Mouse (Mus musculus) heart, postnatal 4 days (tissue): ENCODE measurements at regions not wholly inside any gene's neighbourhood (a gene's known extent, or its start where the extent isn't known, plus 50 kb on each side); places are given as distances from the start of the nearest gene placed in this dataset.

ENCODE experiments used
- microRNA-seq, 2 experiments: library from miRNA; unstranded; fragments of <30 nt; microRNA quantifications; one replicate each; pipeline ENCODE4 v1.2.0; 2021 to 2022

Small RNA genes in the stretch of these regions (microRNA-seq; reads per million reads assigned to microRNA genes)
- gene Gm24973: 0 reads per million in 2 experiments
